Mouse (Mus musculus) MEL (cell line): ENCODE measurements at regions not wholly inside any gene's neighbourhood (a gene's known extent, or its start where the extent isn't known, plus 50 kb on each side); places are given as distances from the start of the nearest gene placed in this dataset.

Experiments used
- DNase-seq: peaks from one replicate; pipeline ENCODE4 v3.0.0; 2011; ENCODE audit warnings: low read depth, low spot score
- H3K27ac ChIP-seq: 2 replicates; pipeline ENCODE4 v1.5.1; 2012; ENCODE audit warnings: low read depth, mild to moderate bottlenecking, control low read depth, low read length, moderate library complexity; ENCODE audit not compliant: control insufficient read depth
- H3K27me3 ChIP-seq, 2 experiments: fragments of 150-350 bp in 1 of 2; sonication (generic) in 1 of 2; 2 replicates each; pipeline ENCODE4 v1.6.1; 2012; ENCODE audit warnings: low read length in 2 of 2, mild to moderate bottlenecking in 2 of 2, improper control_type of control experiment in 1 of 2, moderate library complexity in 1 of 2; ENCODE audit not compliant: insufficient read depth in 2 of 2, control insufficient read depth in 1 of 2
- H3K36me3 ChIP-seq, 2 experiments: 2 replicates each; pipeline ENCODE4 v1.6.1; 2012 to 2014; ENCODE audit warnings: low read length in 2 of 2, improper control_type of control experiment in 1 of 2, inconsistent platforms in 1 of 2, mild to moderate bottlenecking in 1 of 2; ENCODE audit not compliant: insufficient read depth in 2 of 2, control insufficient read depth in 1 of 2
- H3K4me1 ChIP-seq, 2 experiments: fragments of 150-350 bp in 1 of 2; sonication (generic) in 1 of 2; 2 replicates each; pipeline ENCODE4 v1.6.1; 2012; ENCODE audit warnings: low read length in 2 of 2, improper control_type of control experiment in 1 of 2, mild to moderate bottlenecking in 1 of 2; ENCODE audit not compliant: insufficient read depth in 2 of 2, control insufficient read depth in 1 of 2
- H3K4me3 ChIP-seq, 2 experiments: fragments of 150-350 bp in 1 of 2; sonication (generic) in 1 of 2; 2 replicates each; pipeline ENCODE4 v1.5.1; 2012; ENCODE audit warnings: low read depth in 2 of 2, low read length in 2 of 2, mild to moderate bottlenecking in 2 of 2, moderate library complexity in 2 of 2, control low read depth in 1 of 2, improper control_type of control experiment in 1 of 2; ENCODE audit not compliant: control insufficient read depth in 1 of 2, insufficient read depth in 1 of 2
- H3K79me2 ChIP-seq: 2 replicates; pipeline ENCODE4 v1.6.1; 2012; ENCODE audit warnings: mild to moderate bottlenecking, low read length, moderate library complexity; ENCODE audit not compliant: control insufficient read depth, poor library complexity, insufficient read depth
- H3K9ac ChIP-seq: 2 replicates; pipeline ENCODE4 v1.6.1; 2012; ENCODE audit warnings: low read depth, mild to moderate bottlenecking, control low read depth, low read length, moderate library complexity; ENCODE audit not compliant: control insufficient read depth, poor library complexity, severe bottlenecking
- H3K9me3 ChIP-seq: fragments of 150-350 bp; sonication (generic); replicated peaks from 2 replicates; pipeline ENCODE4 v1.6.1; 2012; ENCODE audit warnings: mild to moderate bottlenecking, low read length, improper control_type of control experiment, moderate library complexity; ENCODE audit not compliant: insufficient read depth
- BHLHE40 ChIP-seq: IDR thresholded peaks from 2 replicates; pipeline ENCODE4 v1.6.1; 2012; ENCODE audit warnings: low read depth, mild to moderate bottlenecking, inconsistent platforms, low read length, improper control_type of control experiment, borderline replicate concordance
- CHD1 ChIP-seq: IDR thresholded peaks from 2 replicates; pipeline ENCODE4 v1.6.1; 2012; ENCODE audit warnings: low read depth, mild to moderate bottlenecking, inconsistent platforms, low read length, improper control_type of control experiment
- CTCF ChIP-seq, 3 experiments: IDR thresholded peaks in 2 of 3; conservative IDR thresholded peaks in 1 of 3; 2 replicates each; pipeline ENCODE4 v1.5.1; 2011 to 2012; ENCODE audit warnings: low read length in 3 of 3, low read depth in 2 of 3, mild to moderate bottlenecking in 2 of 3, improper control_type of control experiment in 1 of 3, inconsistent platforms in 1 of 3, mixed read lengths in 1 of 3, moderate library complexity in 1 of 3; ENCODE audit not compliant: control insufficient read depth in 1 of 3, insufficient read depth in 1 of 3, poor library complexity in 1 of 3, severe bottlenecking in 1 of 3
- E2F4 ChIP-seq: IDR thresholded peaks from 2 replicates; pipeline ENCODE4 v1.6.1; 2011; ENCODE audit warnings: low read depth, low read length, improper control_type of control experiment, borderline replicate concordance
- ETS1 ChIP-seq: IDR thresholded peaks from 2 replicates; pipeline ENCODE4 v1.6.1; 2012; ENCODE audit warnings: low read depth, mild to moderate bottlenecking, inconsistent platforms, low read length, improper control_type of control experiment, moderate library complexity
- GABPA ChIP-seq: IDR thresholded peaks from 2 replicates; pipeline ENCODE4 v1.6.1; 2012; ENCODE audit warnings: low read depth, mild to moderate bottlenecking, inconsistent platforms, low read length, improper control_type of control experiment, moderate library complexity
- GATA1 ChIP-seq: IDR thresholded peaks from 2 replicates; pipeline ENCODE4 v1.6.1; 2011; ENCODE audit warnings: low read depth, low read length, improper control_type of control experiment
- HCFC1 ChIP-seq: IDR thresholded peaks from 2 replicates; pipeline ENCODE4 v1.6.1; 2012; ENCODE audit warnings: low read depth, mild to moderate bottlenecking, inconsistent platforms, low read length, improper control_type of control experiment, moderate library complexity
- JUND ChIP-seq: IDR thresholded peaks from 2 replicates; pipeline ENCODE4 v1.6.1; 2011; ENCODE audit warnings: low read depth, mild to moderate bottlenecking, improper control_type of control experiment, low read length
- KAT2A ChIP-seq: conservative IDR thresholded peaks from 2 replicates; pipeline ENCODE4 v1.6.1; 2012; ENCODE audit warnings: low read depth, low read length, improper control_type of control experiment, inconsistent platforms
- MAFK ChIP-seq: IDR thresholded peaks from 2 replicates; pipeline ENCODE4 v1.6.1; 2011; ENCODE audit warnings: low read depth, mild to moderate bottlenecking, low read length, improper control_type of control experiment, borderline replicate concordance
- MAX ChIP-seq: IDR thresholded peaks from 2 replicates; pipeline ENCODE4 v1.6.1; 2011; ENCODE audit warnings: low read length, improper control_type of control experiment
- MEF2A ChIP-seq: IDR thresholded peaks from 2 replicates; pipeline ENCODE4 v1.6.1; 2014; ENCODE audit warnings: low read depth, mild to moderate bottlenecking, inconsistent platforms, low read length, improper control_type of control experiment; ENCODE audit not compliant: poor library complexity, insufficient replicate concordance, severe bottlenecking; ENCODE audit errors: extremely low read depth
- MXI1 ChIP-seq: IDR thresholded peaks from 2 replicates; pipeline ENCODE4 v1.6.1; 2011; ENCODE audit warnings: mild to moderate bottlenecking, low read depth, low read length, improper control_type of control experiment
- MYC ChIP-seq: IDR thresholded peaks from 2 replicates; pipeline ENCODE4 v1.6.1; 2011; ENCODE audit warnings: low read depth, mild to moderate bottlenecking, low read length, improper control_type of control experiment, moderate library complexity
- NELFE ChIP-seq: IDR thresholded peaks from 2 replicates; pipeline ENCODE4 v1.6.1; 2011; ENCODE audit warnings: low read depth, low read length, improper control_type of control experiment
- NRF1 ChIP-seq: IDR thresholded peaks from 2 replicates; pipeline ENCODE4 v1.6.1; 2014; ENCODE audit warnings: low read depth, mild to moderate bottlenecking, inconsistent platforms, low read length, improper control_type of control experiment, moderate library complexity; ENCODE audit not compliant: poor library complexity, insufficient read depth, severe bottlenecking
- POLR2A ChIP-seq, 2 experiments: IDR thresholded peaks; 2 replicates each; pipeline ENCODE4 v1.6.1; 2011 to 2012; ENCODE audit warnings: low read length in 2 of 2, mild to moderate bottlenecking in 2 of 2, control low read depth in 1 of 2, improper control_type of control experiment in 1 of 2, low read depth in 1 of 2, moderate library complexity in 1 of 2; ENCODE audit not compliant: control insufficient read depth in 1 of 2, insufficient read depth in 1 of 2, poor library complexity in 1 of 2
- RAD21 ChIP-seq: IDR thresholded peaks from 2 replicates; pipeline ENCODE4 v1.6.1; 2011; ENCODE audit warnings: mild to moderate bottlenecking, low read depth, low read length, improper control_type of control experiment
- TAL1 ChIP-seq: IDR thresholded peaks from 2 replicates; pipeline ENCODE4 v1.6.1; 2012; ENCODE audit warnings: mild to moderate bottlenecking, inconsistent platforms, low read length, moderate library complexity, mixed read lengths
- TBP ChIP-seq: IDR thresholded peaks from 2 replicates; pipeline ENCODE4 v1.8.0; 2011; ENCODE audit warnings: low read depth, low read length, improper control_type of control experiment
- TCF12 ChIP-seq: IDR thresholded peaks from 2 replicates; pipeline ENCODE4 v1.6.1; 2014; ENCODE audit warnings: low read depth, mild to moderate bottlenecking, inconsistent platforms, low read length, improper control_type of control experiment, moderate library complexity
- USF1 ChIP-seq: IDR thresholded peaks from 2 replicates; pipeline ENCODE4 v1.6.1; 2014; ENCODE audit warnings: low read depth, mild to moderate bottlenecking, inconsistent platforms, low read length, improper control_type of control experiment, moderate library complexity
- ZC3H11A ChIP-seq: IDR thresholded peaks from 2 replicates; pipeline ENCODE4 v1.6.1; 2012; ENCODE audit warnings: low read depth, mild to moderate bottlenecking, inconsistent platforms, low read length, improper control_type of control experiment
- ZKSCAN1 ChIP-seq: IDR thresholded peaks from 2 replicates; pipeline ENCODE4 v1.6.1; 2012; ENCODE audit warnings: low read depth, mild to moderate bottlenecking, inconsistent platforms, low read length, improper control_type of control experiment, moderate library complexity
- ZMIZ1 ChIP-seq: IDR thresholded peaks from 2 replicates; pipeline ENCODE4 v1.6.1; 2012; ENCODE audit warnings: low read depth, mild to moderate bottlenecking, inconsistent platforms, low read length, improper control_type of control experiment, moderate library complexity
- ZNF384 ChIP-seq: IDR thresholded peaks from 2 replicates; pipeline ENCODE4 v1.6.1; 2012; ENCODE audit warnings: low read depth, mild to moderate bottlenecking, inconsistent platforms, low read length, improper control_type of control experiment

GRCm38 (mm10) chr4:47620700-47621099 is 146.2 kb downstream of the Sec61b start:
- no peaks in the 10 kb centered on the region for H3K9me3 ChIP-seq
- H3K4me1 ChIP-seq: no peaks in the 10 kb centered on the region
- no peak overlapping the region for H3K9ac ChIP-seq
- H3K27ac ChIP-seq: no peak overlapping the region
- DNase-seq: no peak
- H3K79me2 ChIP-seq: no peaks in the 10 kb centered on the region
- TF ChIP-seq MAX (no peak), ZKSCAN1 (no peak), USF1 (no peak), MEF2A (no peak), MXI1 (no peak), GABPA (no peak), NRF1 (no peak), ZMIZ1 (no peak), MAFK (no peak), BHLHE40 (no peak), JUND (no peak), ETS1 (no peak), CTCF (IDR thresholded peaks at IDR 0.05 in 2 of 3, conservative IDR thresholded peaks at IDR 0.05 in 1 of 3; ENCODE audit: control insufficient read depth in 1 of 3, insufficient read depth in 1 of 3, low read depth in 2 of 3, low read length in 3 of 3, poor library complexity in 1 of 3, severe bottlenecking in 1 of 3) (no peak), ZC3H11A (no peak)
- TF ChIP-seq, all 39 proteins: peak for 0
- H3K36me3 ChIP-seq: no peaks in the 10 kb centered on the region
- peaks cover 0 to 2% of the 10 kb centered on the region in 2 experiments; a peak in 1 of 4 replicates for H3K27me3 ChIP-seq
- H3K4me3 ChIP-seq: no peak overlapping the region

DNA sequence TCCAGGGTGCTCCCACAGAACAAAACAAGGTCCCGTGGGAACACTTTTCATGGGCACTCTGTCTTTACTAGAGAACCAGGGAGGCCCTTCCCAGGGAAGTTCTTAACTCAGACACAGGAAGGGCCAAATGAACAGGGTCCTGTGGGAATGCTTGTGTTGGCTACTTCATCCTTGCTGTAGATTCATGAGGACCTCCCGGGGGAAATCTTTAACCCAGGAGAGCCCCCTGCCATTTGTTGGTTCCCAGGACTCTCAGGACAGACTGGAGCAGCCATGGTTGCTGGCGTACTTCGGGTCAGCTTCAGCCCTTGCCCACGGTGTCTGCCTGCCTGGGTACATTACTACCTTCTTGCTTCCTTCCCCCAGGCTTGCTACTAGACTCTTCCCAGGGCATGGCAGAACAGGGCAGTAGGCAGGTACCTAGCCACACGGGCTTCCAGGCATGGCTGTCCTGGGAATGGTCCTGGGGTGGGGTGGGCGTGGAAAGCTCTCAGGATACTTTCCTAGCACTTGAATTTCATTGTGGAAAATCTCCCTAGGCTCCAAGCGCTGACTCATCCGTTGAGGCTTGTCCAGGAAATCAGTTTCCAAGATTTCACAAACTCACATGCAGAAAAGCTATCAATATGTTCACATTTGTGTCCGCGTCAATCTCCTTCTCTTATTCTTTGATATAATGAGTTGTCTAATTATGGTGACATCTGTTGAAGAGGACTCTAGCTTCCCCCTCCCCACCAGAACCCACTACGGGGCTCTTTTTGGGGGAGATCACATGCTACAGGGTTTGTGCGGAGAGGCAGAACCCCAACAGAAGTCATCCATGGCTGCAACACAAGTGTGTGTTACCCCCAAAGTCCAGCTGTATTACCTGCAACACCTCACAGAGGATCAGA is 148.6 kb downstream of the Sec61b start:
- Histone ChIP-seq H3K27ac (no peak overlapping the region), H3K4me3 (no peak overlapping the region), H3K36me3 (no peaks in the 10 kb centered on the region), H3K79me2 (no peaks in the 10 kb centered on the region), H3K9ac (no peak overlapping the region), H3K27me3 (peaks cover 0 to 2% of the 10 kb centered on the region in 2 experiments; a peak in 1 of 4 replicates), H3K4me1 (no peaks in the 10 kb centered on the region), H3K9me3 (no peaks in the 10 kb centered on the region)
- TF ChIP-seq POLR2A (IDR thresholded peaks at IDR 0.05; ENCODE audit: control insufficient read depth in 1 of 2, insufficient read depth in 1 of 2, low read depth in 1 of 2, low read length in 2 of 2, poor library complexity in 1 of 2) (no peak), TBP (no peak), ZNF384 (no peak), MXI1 (no peak), HCFC1 (no peak), GATA1 (no peak), MAFK (no peak), CHD1 (no peak), TCF12 (no peak), TAL1 (no peak), MEF2A (no peak), RAD21 (no peak), CTCF (IDR thresholded peaks at IDR 0.05 in 2 of 3, conservative IDR thresholded peaks at IDR 0.05 in 1 of 3; ENCODE audit: control insufficient read depth in 1 of 3, insufficient read depth in 1 of 3, low read depth in 2 of 3, low read length in 3 of 3, poor library complexity in 1 of 3, severe bottlenecking in 1 of 3) (no peak), MYC (no peak), ZKSCAN1 (no peak), JUND (no peak), NELFE (no peak), E2F4 (no peak), ZC3H11A (no peak), KAT2A (no peak)
- no peak for DNase-seq
